In genomic region chr11:58216823-58217222, GRCm38 (mm10) we compare ENCODE assay signal across 40 mouse cellular contexts. TPM values are rescaled to one million over a fixed set of nuclear protein-coding genes. Genes with fewer than 3 reads are reported as not detected.
DNase-seq lines count a peak whose midpoint lies in the region; ATAC-seq and TF ChIP-seq lines count a peak whose summit lies in the region.
"Had no signal": no experiment of that assay in that cellular context is flagged by ENCODE, and none has a peak within 500 bp of the region (broad histone marks: within the 10 kb centered on the region; RNA-seq: fewer than 3 reads in every experiment).

No protein-coding gene starts in this region.

- TF ChIP-seq POLR2A in MEL (IDR thresholded peaks at IDR 0.05; ENCODE audit: control insufficient read depth in 1 of 2, insufficient read depth in 1 of 2, low read depth in 1 of 2, low read length in 2 of 2, poor library complexity in 1 of 2) = no peak

- H3K79me2 ChIP-seq in MEL (ENCODE audit: control insufficient read depth, insufficient read depth, low read length, poor library complexity) = peaks cover 2% of the 10 kb centered on the region; the same call in 1 of the 2 replicates

- no peak for TF ChIP-seq RAD21 in MEL (IDR thresholded peaks at IDR 0.05; ENCODE audit: low read depth, low read length)

- TF ChIP-seq CTCF in MEL (IDR thresholded peaks at IDR 0.05 in 2 of 3, conservative IDR thresholded peaks at IDR 0.05 in 1 of 3; ENCODE audit: control insufficient read depth in 1 of 3, insufficient read depth in 1 of 3, low read depth in 2 of 3, low read length in 3 of 3, poor library complexity in 1 of 3, severe bottlenecking in 1 of 3) = no peak

- 51% methylated on average over 6 of the region's 6 CpGs for WGBS in intestine, embryonic 14.5 days
- 65% methylated on average over 6 of the region's 6 CpGs for WGBS in intestine, embryonic 16.5 days

- DNase-seq in intestine, embryonic 14.5 days (ENCODE audit: low spot score) = no peak
- peak; percentile 22 for DNase-seq in 416B (ENCODE audit: low read depth)
- peak; percentile 41 for DNase-seq in MEL (ENCODE audit: low read depth, low spot score)
- DNase-seq in cerebellum, adult 8-10 months = no peak
- DNase-seq in neural tube, embryonic 10.5 days (ENCODE audit: extremely low spot score, low spot score) = no peak
- DNase-seq: adrenal gland, postnatal 25 days; B cell, adult 2 months; cerebellum, adult 9-10 months; cerebellum, postnatal 36 days; heart, postnatal 14 days; kidney, adult 11 months; liver, embryonic 13.5 days; lung, embryonic 14.5 days; lung, postnatal 14 days; retina, postnatal 1 day; right cerebral cortex, postnatal 14 days; thymus, postnatal 14 days had no signal

- no peaks in the 10 kb centered on the region for H3K27me3 ChIP-seq in intestine, embryonic 14.5 days (replicated peaks; ENCODE audit: control insufficient read depth, insufficient read depth, low read length)
- H3K27me3 ChIP-seq in intestine, embryonic 16.5 days (replicated peaks; ENCODE audit: control insufficient read depth, insufficient read depth, low read length) = no peaks in the 10 kb centered on the region
- no peaks in the 10 kb centered on the region for H3K27me3 ChIP-seq in MEL (ENCODE audit: control insufficient read depth in 1 of 2, insufficient read depth in 2 of 2, low read length in 2 of 2)
- H3K27me3 ChIP-seq: forebrain, embryonic 15.5 days; heart, embryonic 13.5 days; kidney, embryonic 15.5 days; limb, embryonic 13.5 days; liver, embryonic 13.5 days; neural tube, embryonic 15.5 days; stomach, embryonic 15.5 days had no signal

- no peak overlapping the region for H3K4me3 ChIP-seq in intestine, embryonic 14.5 days (ENCODE audit: low read depth, low read length)
- H3K4me3 ChIP-seq in intestine, embryonic 16.5 days (ENCODE audit: low read length) = no peak overlapping the region
- no peak overlapping the region for H3K4me3 ChIP-seq in MEL (ENCODE audit: control insufficient read depth in 1 of 2, insufficient read depth in 1 of 2, low read depth in 2 of 2, low read length in 2 of 2)
- H3K4me3 ChIP-seq: forebrain, embryonic 10.5 days; forebrain, embryonic 15.5 days; heart, embryonic 13.5 days; hindbrain, embryonic 10.5 days; kidney, embryonic 15.5 days; left cerebral cortex, adult 2 months; limb, embryonic 13.5 days; neural tube, embryonic 15.5 days; stomach, embryonic 15.5 days had no signal

- H3K4me2 ChIP-seq in intestine, embryonic 14.5 days (ENCODE audit: low read length) = peak overlapping the region; percentile 59; the same call in 1 of the 2 replicates
- no peak overlapping the region for H3K4me2 ChIP-seq in intestine, embryonic 16.5 days (ENCODE audit: low read depth, low read length)
- H3K4me2 ChIP-seq: forebrain, embryonic 15.5 days; heart, embryonic 13.5 days; kidney, embryonic 15.5 days; limb, embryonic 13.5 days; lung, embryonic 14.5 days; midbrain, embryonic 11.5 days; neural tube, embryonic 15.5 days had no signal

- H3K27ac ChIP-seq in intestine, embryonic 14.5 days (ENCODE audit: low read depth) = no peak overlapping the region
- H3K27ac ChIP-seq in intestine, embryonic 16.5 days (ENCODE audit: low read length) = no peak overlapping the region
- no peak overlapping the region for H3K27ac ChIP-seq in MEL (ENCODE audit: control insufficient read depth, low read depth, low read length)
- H3K27ac ChIP-seq: forebrain, embryonic 10.5 days; forebrain, embryonic 15.5 days; heart, embryonic 13.5 days; hindbrain, embryonic 10.5 days; hindbrain, postnatal 0 days; kidney, embryonic 15.5 days; left cerebral cortex, adult 2 months; limb, embryonic 13.5 days; liver, embryonic 13.5 days; neural tube, embryonic 15.5 days; stomach, embryonic 15.5 days had no signal

- 0 out of 2 replicates have a peak, but pooled peaks cover 6% of the 10 kb centered on the region for H3K4me1 ChIP-seq in intestine, embryonic 14.5 days (replicated peaks; ENCODE audit: control insufficient read depth, insufficient read depth, low read length)
- no peaks in the 10 kb centered on the region; the same call in 1 of the 2 replicates for H3K4me1 ChIP-seq in intestine, embryonic 16.5 days (ENCODE audit: control insufficient read depth, insufficient read depth, low read length)
- H3K4me1 ChIP-seq in MEL (ENCODE audit: control insufficient read depth in 1 of 2, insufficient read depth in 2 of 2, low read length in 2 of 2) = peaks cover 4 to 24% of the 10 kb centered on the region in 2 experiments
- H3K4me1 ChIP-seq: forebrain, embryonic 15.5 days; neural tube, embryonic 15.5 days had no signal

- TF ChIP-seq EP300 in MEL (IDR thresholded peaks at IDR 0.05; ENCODE audit: low read depth in 1 of 2, low read length in 2 of 2) = no peak; a peak in 1 of 4 replicates

- H3K9ac ChIP-seq in intestine, embryonic 14.5 days (ENCODE audit: low read length) = no peak overlapping the region
- H3K9ac ChIP-seq in intestine, embryonic 16.5 days (ENCODE audit: low read depth, low read length) = no peak overlapping the region; the same call in 1 of the 2 replicates
- H3K9ac ChIP-seq in MEL (ENCODE audit: control insufficient read depth, low read depth, low read length, poor library complexity, severe bottlenecking) = no peak overlapping the region
- H3K9ac ChIP-seq: forebrain, embryonic 15.5 days; heart, embryonic 13.5 days; kidney, embryonic 15.5 days; limb, embryonic 13.5 days; liver, embryonic 13.5 days; lung, embryonic 14.5 days; neural tube, embryonic 15.5 days; stomach, embryonic 15.5 days had no signal

- no peaks in the 10 kb centered on the region for H3K9me3 ChIP-seq in intestine, embryonic 14.5 days (ENCODE audit: control insufficient read depth, low read length)
- H3K9me3 ChIP-seq in intestine, embryonic 16.5 days (ENCODE audit: control insufficient read depth, low read length) = no peaks in the 10 kb centered on the region
- no peaks in the 10 kb centered on the region for H3K9me3 ChIP-seq in MEL (replicated peaks; ENCODE audit: insufficient read depth, low read length)
- H3K9me3 ChIP-seq: forebrain, embryonic 10.5 days; forebrain, embryonic 15.5 days; heart, embryonic 13.5 days; hindbrain, embryonic 10.5 days; kidney, embryonic 15.5 days; limb, embryonic 13.5 days; liver, embryonic 13.5 days; neural tube, embryonic 15.5 days; stomach, embryonic 15.5 days had no signal

- ATAC-seq in intestine, embryonic 14.5 days (replicated peaks; ENCODE audit: low FRiP score, low TSS enrichment, low read depth) = no peak
- ATAC-seq in intestine, embryonic 16.5 days = no peak
- peak; percentile 15 for ATAC-seq in inflammation-experienced regulatory T-cells, adult 6 months
- ATAC-seq in granulocyte monocyte progenitor cell, adult 5-6 weeks (replicated peaks; ENCODE audit: poor library complexity, severe bottlenecking) = no peak
- ATAC-seq: forebrain, embryonic 15.5 days; hindbrain, postnatal 0 days had no signal

- no peaks in the 10 kb centered on the region for H3K36me3 ChIP-seq in intestine, embryonic 14.5 days (ENCODE audit: control insufficient read depth, insufficient read depth, low read length)
- no peaks in the 10 kb centered on the region for H3K36me3 ChIP-seq in intestine, embryonic 16.5 days (ENCODE audit: control insufficient read depth, insufficient read depth, low read length)
- peaks cover 0 to 17% of the 10 kb centered on the region in 2 experiments; a peak in 2 of 4 replicates for H3K36me3 ChIP-seq in MEL (ENCODE audit: control insufficient read depth in 1 of 2, insufficient read depth in 2 of 2, low read length in 2 of 2)
- H3K36me3 ChIP-seq: forebrain, embryonic 10.5 days; forebrain, embryonic 15.5 days; hindbrain, embryonic 10.5 days; kidney, embryonic 15.5 days; limb, embryonic 13.5 days; liver, embryonic 13.5 days; neural tube, embryonic 15.5 days; stomach, embryonic 15.5 days had no signal

RNA-seq across cellular contexts. Expression of gene Irgm2, which starts 17.4 kb away (rescaled TPM):
- 6.2 and 8.9 TPM in 2 replicates for polyA plus RNA-seq in intestine, embryonic 14.5 days (2014; fragmentation: Nextera tagmentation; extraction: Ambion mirVana)
- 3.6 and 4.3 TPM in 2 replicates for polyA plus RNA-seq in intestine, embryonic 16.5 days (2015; fragmentation: Nextera tagmentation; extraction: Ambion mirVana)
- 0.49 and 1.1 TPM in 2 replicates for total RNA-seq in MEL (2012; rRNA removed)
- 1 to 10 TPM in 1 of 2 experiments, not detected in 1; 1.1 TPM for polyA plus RNA-seq in MEL (2012; ENCODE audit: insufficient read depth in 1 of 2, insufficient read length in 2 of 2, low read depth in 1 of 2, low replicate concordance in 2 of 2, missing spikeins in 1 of 2)
- 10 to 100 TPM; 47.5 to 49.5 (median 48.5) TPM for polyA plus RNA-seq in inflammation-experienced regulatory T-cells, adult 6 months (2017; shearing (Covaris generic))
- total RNA-seq in granulocyte monocyte progenitor cell, adult 5-6 weeks (2014; fragmentation: Nextera tagmentation) = 5.2 and 5.4 TPM in 2 replicates
- total RNA-seq in granulocyte monocyte progenitor cell, adult 5-6 weeks (2017) = 4.2 and 6.3 TPM in 2 replicates

RNA-seq across cellular contexts. Expression of gene Igtp, which starts 17.5 kb away (rescaled TPM):
- polyA plus RNA-seq in intestine, embryonic 14.5 days (2014; fragmentation: Nextera tagmentation; extraction: Ambion mirVana) = 6.6 and 7.3 TPM in 2 replicates
- 4.5 and 4.6 TPM in 2 replicates for polyA plus RNA-seq in intestine, embryonic 16.5 days (2015; fragmentation: Nextera tagmentation; extraction: Ambion mirVana)
- total RNA-seq in MEL (2012; rRNA removed) = 2.9 and 3.7 TPM in 2 replicates
- 1 to 10 TPM in 1 of 2 experiments, not detected in 1; 3.6 TPM for polyA plus RNA-seq in MEL (2012; ENCODE audit: insufficient read depth in 1 of 2, insufficient read length in 2 of 2, low read depth in 1 of 2, low replicate concordance in 2 of 2, missing spikeins in 1 of 2)
- polyA plus RNA-seq in inflammation-experienced regulatory T-cells, adult 6 months (2017; shearing (Covaris generic)) = 100 to 1,000 TPM; 300 to 422 (median 383) TPM
- 8.5 and 9.6 TPM in 2 replicates for total RNA-seq in granulocyte monocyte progenitor cell, adult 5-6 weeks (2014; fragmentation: Nextera tagmentation)
- 8.7 and 11.8 TPM in 2 replicates for total RNA-seq in granulocyte monocyte progenitor cell, adult 5-6 weeks (2017)

RNA-seq across cellular contexts. Expression of gene Mrpl22, which starts 45.4 kb away (rescaled TPM):
- polyA plus RNA-seq in intestine, embryonic 14.5 days (2014; fragmentation: Nextera tagmentation; extraction: Ambion mirVana) = 131 and 133 TPM in 2 replicates
- 114 and 125 TPM in 2 replicates for polyA plus RNA-seq in intestine, embryonic 16.5 days (2015; fragmentation: Nextera tagmentation; extraction: Ambion mirVana)
- total RNA-seq in MEL (2012; rRNA removed) = 187 TPM in 2 replicates
- polyA plus RNA-seq in MEL (2012; ENCODE audit: insufficient read depth in 1 of 2, insufficient read length in 2 of 2, low read depth in 1 of 2, low replicate concordance in 2 of 2, missing spikeins in 1 of 2) = 100 to 1,000 TPM in 1 of 2 experiments, not detected in 1; 144 TPM
- polyA plus RNA-seq in inflammation-experienced regulatory T-cells, adult 6 months (2017; shearing (Covaris generic)) = 10 to 100 TPM; 58.3 to 73.6 (median 64.8) TPM
- 77.4 and 92.5 TPM in 2 replicates for total RNA-seq in granulocyte monocyte progenitor cell, adult 5-6 weeks (2014; fragmentation: Nextera tagmentation)
- 58.4 and 65.0 TPM in 2 replicates for total RNA-seq in granulocyte monocyte progenitor cell, adult 5-6 weeks (2017)

RNA-seq across cellular contexts. Expression of gene Gemin5, which starts 48.5 kb away (rescaled TPM):
- 27.7 and 28.6 TPM in 2 replicates for polyA plus RNA-seq in intestine, embryonic 14.5 days (2014; fragmentation: Nextera tagmentation; extraction: Ambion mirVana)
- 11.7 and 11.8 TPM in 2 replicates for polyA plus RNA-seq in intestine, embryonic 16.5 days (2015; fragmentation: Nextera tagmentation; extraction: Ambion mirVana)
- total RNA-seq in MEL (2012; rRNA removed) = 68.7 and 71.9 TPM in 2 replicates
- polyA plus RNA-seq in MEL (2012; ENCODE audit: insufficient read depth in 1 of 2, insufficient read length in 2 of 2, low read depth in 1 of 2, low replicate concordance in 2 of 2, missing spikeins in 1 of 2) = 10 to 100 TPM; 46.5 to 52.5 TPM
- polyA plus RNA-seq in inflammation-experienced regulatory T-cells, adult 6 months (2017; shearing (Covaris generic)) = 1 to 10 TPM; 5.7 to 6.4 (median 5.9) TPM
- total RNA-seq in granulocyte monocyte progenitor cell, adult 5-6 weeks (2014; fragmentation: Nextera tagmentation) = 23.7 and 26.5 TPM in 2 replicates
- total RNA-seq in granulocyte monocyte progenitor cell, adult 5-6 weeks (2017) = 29.6 and 31.4 TPM in 2 replicates

RNA-seq across cellular contexts. Expression of gene 4930438A08Rik, which starts 57.8 kb away (rescaled TPM):
- polyA plus RNA-seq in intestine, embryonic 14.5 days (2014; fragmentation: Nextera tagmentation; extraction: Ambion mirVana) = not detected in 2 replicates
- polyA plus RNA-seq in intestine, embryonic 16.5 days (2015; fragmentation: Nextera tagmentation; extraction: Ambion mirVana) = not detected in 2 replicates
- total RNA-seq in MEL (2012; rRNA removed) = not detected in 2 replicates
- not detected for polyA plus RNA-seq in MEL (2012; ENCODE audit: insufficient read depth in 1 of 2, insufficient read length in 2 of 2, low read depth in 1 of 2, low replicate concordance in 2 of 2, missing spikeins in 1 of 2)
- polyA plus RNA-seq in inflammation-experienced regulatory T-cells, adult 6 months (2017; shearing (Covaris generic)) = not detected
- total RNA-seq in granulocyte monocyte progenitor cell, adult 5-6 weeks (2014; fragmentation: Nextera tagmentation) = 2.2 TPM in 1 of 2 replicates, not detected in the other
- 2.8 and 4.7 TPM in 2 replicates for total RNA-seq in granulocyte monocyte progenitor cell, adult 5-6 weeks (2017)
- total RNA-seq: adrenal gland, adult 18-20 months; adrenal gland, postnatal 25 days; gastrocnemius, adult 18-20 months; gastrocnemius, postnatal 4 days; heart, adult 8-10 months; heart, postnatal 14 days; hindbrain, postnatal 0 days; layer of hippocampus, adult 18-20 months; layer of hippocampus, postnatal 14 days; left cerebral cortex, adult 2 months; left cerebral cortex, postnatal 25 days had no signal
- polyA plus RNA-seq: forebrain, embryonic 10.5 days; forebrain, embryonic 15.5 days; frontal cortex, adult 2 months; heart, embryonic 13.5 days; hindbrain, postnatal 0 days; kidney, embryonic 15.5 days; lung, embryonic 14.5 days; midbrain, embryonic 11.5 days; midbrain, postnatal 0 days; neural tube, embryonic 15.5 days had no signal

Comparison
In these comparisons a context has a peak if more than half of its experiments do, and no peak if none do; other contexts are left out.
1. DNase-seq: peak in 416B (single experiment) and MEL (single experiment); none in intestine, embryonic 14.5 days (single experiment), cerebellum, adult 8-10 months (single experiment) and neural tube, embryonic 10.5 days (single experiment).
2. RNA of gene Igtp, which starts 17.5 kb away (polyA plus RNA-seq): 300 to 422 TPM in inflammation-experienced regulatory T-cells, adult 6 months; 6.6 to 7.3 TPM in intestine, embryonic 14.5 days, 4.5 to 4.6 TPM in intestine, embryonic 16.5 days and 3.6 TPM in MEL; every median in the first group is over 10 times any median in the second.